Mouse (Mus musculus): Measurements from ENCODE around the gene Phyhd1.

DNA sequence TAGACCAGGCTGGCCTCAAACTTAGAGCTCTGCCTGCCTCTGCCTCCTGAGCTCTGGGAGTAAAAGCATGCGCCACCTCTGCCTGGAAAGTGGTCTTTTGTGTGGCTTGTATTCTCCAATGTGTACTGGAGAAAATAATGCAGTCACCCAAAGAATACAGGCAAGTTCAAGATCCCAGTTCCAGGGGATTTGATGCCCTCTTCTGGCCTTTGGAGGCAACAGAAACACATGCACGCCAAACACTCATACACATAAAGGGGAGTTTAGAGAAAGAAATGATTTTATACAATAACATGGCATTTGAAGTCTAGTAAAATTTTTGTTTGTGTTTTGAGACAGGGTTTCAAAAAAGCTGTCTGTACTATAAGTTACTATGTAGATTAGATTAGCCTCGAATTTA, 33.5 kb downstream of the Phyhd1 start:
- no peak for TF ChIP-seq CTCF (IDR thresholded peaks at IDR 0.05; ENCODE audit: insufficient read depth, low read length)
- TF ChIP-seq POLR2A (IDR thresholded peaks at IDR 0.05; ENCODE audit: borderline replicate concordance, extremely low read depth, low read depth, low read length), result no peak
